Comparison of ENCODE assay signal across 9 mouse cellular contexts in the genomic region with DNA sequence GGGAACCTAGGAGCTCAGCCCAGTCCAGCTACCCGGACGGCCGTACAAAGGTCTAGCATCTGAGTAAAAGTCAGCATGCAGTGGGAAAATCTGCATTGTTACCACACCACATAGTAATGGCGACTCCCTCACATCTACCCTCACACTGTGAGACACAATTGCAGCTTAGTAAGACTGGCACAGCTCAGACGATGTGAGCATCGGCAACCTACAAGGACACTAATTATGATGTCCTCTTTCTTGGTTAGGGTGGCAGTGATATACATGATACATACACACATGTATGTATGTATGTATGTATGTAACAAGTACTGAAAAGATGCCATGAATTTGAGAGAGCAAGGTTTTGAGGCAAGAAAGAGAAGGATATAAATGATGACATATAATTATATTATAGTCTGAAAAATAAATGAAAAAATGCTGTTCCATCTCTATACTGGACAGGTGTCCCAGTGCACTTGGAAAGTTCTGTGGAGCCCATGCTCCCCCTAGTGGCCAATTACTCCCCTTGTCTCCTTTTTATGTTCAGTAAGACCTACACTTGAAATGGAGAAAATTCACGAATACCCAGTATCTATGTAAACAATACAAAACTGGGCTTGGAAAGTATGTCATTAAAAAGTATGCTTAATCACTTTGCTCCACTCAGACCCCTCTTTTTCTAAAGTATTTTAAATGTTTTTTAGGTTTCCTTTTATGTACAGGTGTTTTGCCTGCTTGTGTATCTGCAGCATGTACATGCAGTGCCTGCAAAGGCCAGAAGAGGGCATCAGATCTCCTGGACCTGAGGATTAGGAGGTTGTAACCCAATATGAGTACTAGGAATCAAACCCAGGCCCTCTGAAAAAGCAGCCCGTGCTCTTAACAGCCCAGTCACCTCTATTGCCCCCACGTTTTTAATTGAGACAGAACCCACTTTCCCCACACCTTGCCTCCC. TPM values are rescaled to one million over a fixed set of nuclear protein-coding genes. Genes with fewer than 3 reads are reported as not detected.
DNase-seq lines count a peak whose midpoint lies in the region; ATAC-seq and TF ChIP-seq lines count a peak whose summit lies in the region.
"Had no signal": no experiment of that assay in that cellular context is flagged by ENCODE, and none has a peak within 500 bp of the region (broad histone marks: within the 10 kb centered on the region; RNA-seq: fewer than 3 reads in every experiment).

No protein-coding gene starts in this region.

- peak; percentile 18; the same call in 1 of the 2 replicates for TF ChIP-seq CTCF in embryonic fibroblast, embryonic 13.5 days (IDR thresholded peaks at IDR 0.05; ENCODE audit: borderline replicate concordance, insufficient read depth, low read length)
- peak; percentile 81 for TF ChIP-seq CTCF in midbrain, postnatal 0 days (IDR thresholded peaks at IDR 0.05)

- H3K4me2 ChIP-seq in hindbrain, embryonic 14.5 days (replicated peaks) = no peak overlapping the region
- no peak overlapping the region for H3K4me2 ChIP-seq in midbrain, postnatal 0 days (ENCODE audit: low read depth, low read length, poor library complexity, severe bottlenecking)

- no peaks in the 10 kb centered on the region for H3K9me3 ChIP-seq in hindbrain, embryonic 14.5 days (ENCODE audit: control insufficient read depth, low read length)
- H3K9me3 ChIP-seq in midbrain, postnatal 0 days (ENCODE audit: low read length) = no peaks in the 10 kb centered on the region

- no peaks in the 10 kb centered on the region for H3K36me3 ChIP-seq in hindbrain, embryonic 14.5 days (replicated peaks; ENCODE audit: control insufficient read depth, insufficient read depth)
- no peaks in the 10 kb centered on the region for H3K36me3 ChIP-seq in midbrain, postnatal 0 days (ENCODE audit: insufficient read depth, low read length)

- no peak for TF ChIP-seq POLR2A in embryonic fibroblast, embryonic 13.5 days (IDR thresholded peaks at IDR 0.05; ENCODE audit: low read depth, low read length)

- peak; percentile 78 for ATAC-seq in hindbrain, embryonic 14.5 days (ENCODE audit: low FRiP score)
- peak; percentile 71 for ATAC-seq in midbrain, postnatal 0 days (ENCODE audit: low FRiP score)

- no peak overlapping the region for H3K9ac ChIP-seq in hindbrain, embryonic 14.5 days
- no peak overlapping the region for H3K9ac ChIP-seq in midbrain, postnatal 0 days (replicated peaks; ENCODE audit: low read length, poor library complexity, severe bottlenecking)

- H3K27ac ChIP-seq in embryonic fibroblast, embryonic 13.5 days (ENCODE audit: insufficient read depth, low read length) = no peak overlapping the region
- H3K27ac ChIP-seq in hindbrain, embryonic 14.5 days = no peak overlapping the region
- H3K27ac ChIP-seq in midbrain, postnatal 0 days (ENCODE audit: low read depth, low read length) = no peak overlapping the region

- H3K4me3 ChIP-seq in embryonic fibroblast, embryonic 13.5 days (ENCODE audit: insufficient read depth, low read length) = no peak overlapping the region
- H3K4me3 ChIP-seq in hindbrain, embryonic 14.5 days (replicated peaks; ENCODE audit: low read length) = no peak overlapping the region
- H3K4me3 ChIP-seq in midbrain, postnatal 0 days (ENCODE audit: low read depth, low read length) = no peak overlapping the region
- H3K4me3 ChIP-seq: myocyte had no signal

- 90% methylated on average over 9 of the region's 9 CpGs for WGBS in hindbrain, embryonic 14.5 days
- WGBS in midbrain, postnatal 0 days = 86% methylated on average over 9 of the region's 9 CpGs

- peak; percentile 70 for DNase-seq in testis, postnatal 10 days (ENCODE audit: low spot score)
- DNase-seq in testis, postnatal 14 days (ENCODE audit: low spot score) = no peak
- peak; percentile 81 for DNase-seq in brain, adult 2 months (ENCODE audit: low read depth, low spot score)
- DNase-seq in hindbrain, embryonic 14.5 days (ENCODE audit: low spot score) = peak; percentile 80
- peak; percentile 42 to 62 for DNase-seq in left cerebral cortex, postnatal 10 days (ENCODE audit: extremely low spot score in 1 of 2, low spot score in 2 of 2)
- peak; percentile 80 for DNase-seq in midbrain, postnatal 0 days (ENCODE audit: low spot score)
- peak; percentile 79 for DNase-seq in thymus, postnatal 4 days

- intact Hi-C loops in left cerebral cortex, postnatal 10 days (cut with DNase I) = loop anchor here (5.0 kb wide), 1 partner anchor 474 kb away; no protein-coding TSS in a partner anchor

- no peaks in the 10 kb centered on the region for H3K4me1 ChIP-seq in embryonic fibroblast, embryonic 13.5 days (ENCODE audit: control insufficient read depth, insufficient read depth, low read length)
- no peaks in the 10 kb centered on the region for H3K4me1 ChIP-seq in hindbrain, embryonic 14.5 days (replicated peaks; ENCODE audit: control insufficient read depth, insufficient read depth, low read length)
- H3K4me1 ChIP-seq in midbrain, postnatal 0 days (ENCODE audit: insufficient read depth, low read length) = no peaks in the 10 kb centered on the region

- H3K27me3 ChIP-seq in hindbrain, embryonic 14.5 days (ENCODE audit: control insufficient read depth, insufficient read depth, low read length) = no peaks in the 10 kb centered on the region
- no peaks in the 10 kb centered on the region for H3K27me3 ChIP-seq in midbrain, postnatal 0 days (ENCODE audit: insufficient read depth, low read length)

RNA-seq across cellular contexts. Expression of a gene that starts 57.5 kb away (rescaled TPM):
- 29.5 and 31.4 TPM in 2 replicates for polyA plus RNA-seq in embryonic fibroblast, embryonic 13.5 days (2011; ENCODE audit: insufficient read length, low read depth, missing spikeins)
- polyA plus RNA-seq in hindbrain, embryonic 14.5 days (2014; fragmentation: Nextera tagmentation; extraction: Ambion mirVana) = 24.4 and 27.4 TPM in 2 replicates
- total RNA-seq in left cerebral cortex, postnatal 10 days (2021) = 10 to 100 TPM; 29.1 to 32.6 TPM
- total RNA-seq in midbrain, postnatal 0 days (2014; rRNA removed) = 23.2 and 31.0 TPM in 2 replicates
- polyA plus RNA-seq in midbrain, postnatal 0 days (2015; fragmentation: Nextera tagmentation; extraction: Ambion mirVana) = 17.3 and 17.7 TPM in 2 replicates
